Mouse (Mus musculus): ENCODE data around the gene Edem2. TPM values are rescaled to one million over a fixed set of nuclear protein-coding genes. Genes with fewer than 3 reads are reported as not detected.

Gene Edem2
- total and polyA plus RNA-seq, 2 experiments, result 45.8 to 71.6 TPM

GRCm38 (mm10) chr2:155691723-155692493 lies 37.4 kb downstream of the Edem2 start, which contains the start of gene Trpc4ap:
Gene Trpc4ap, minus strand, starts transcription at chr2:155692384.
- WGBS, result under 1% methylated on average over 72 of the region's 72 CpGs

GRCm38 (mm10) chr2:155691336-155691722 lies 37.9 kb downstream of the Edem2 start:
- DNase-seq (ENCODE audit: extremely low read depth, low read depth, low spot score), result no peak
- H3K9ac ChIP-seq (ENCODE audit: low read depth, low read length), result peak overlapping the region; percentile 97
- peak overlapping the region; percentile 88 for H3K27ac ChIP-seq (replicated peaks; ENCODE audit: insufficient read depth, low read depth, low read length)
- H3K36me3 ChIP-seq (ENCODE audit: control insufficient read depth, insufficient read depth, low read length), result peaks cover 1% of the 10 kb centered on the region; the same call in 1 of the 2 replicates
- peak overlapping the region; percentile 95 for H3K4me3 ChIP-seq (ENCODE audit: insufficient read depth, low read depth, low read length)
- peaks cover 29% of the 10 kb centered on the region; the same call in 1 of the 2 replicates for H3K79me2 ChIP-seq (ENCODE audit: control insufficient read depth, insufficient read depth, low read length)
- no peaks in the 10 kb centered on the region for H3K27me3 ChIP-seq (ENCODE audit: control insufficient read depth, insufficient read depth, low read length)
- TF ChIP-seq POLR2A (IDR thresholded peaks at IDR 0.05; ENCODE audit: extremely low read depth, insufficient read depth, low read length), result no peak
- no peak for TF ChIP-seq CTCF (IDR thresholded peaks at IDR 0.05; ENCODE audit: low read depth, low read length)
- WGBS, result 1% methylated on average over 8 of the region's 8 CpGs
- H3K4me1 ChIP-seq (ENCODE audit: control insufficient read depth, insufficient read depth, low read length), result peaks cover 21% of the 10 kb centered on the region

More at GRCm38 (mm10) chr2:155691723-155692493, 37.4 kb downstream of the Edem2 start, which contains the start of gene Trpc4ap:
- peaks cover 26% of the 10 kb centered on the region; the same call in 1 of the 2 replicates for H3K79me2 ChIP-seq (ENCODE audit: control insufficient read depth, insufficient read depth, low read length)
- H3K4me3 ChIP-seq (ENCODE audit: insufficient read depth, low read depth, low read length), result peak within 1 kb of the TSS; percentile 95
- peak within 1 kb of the TSS; percentile 88 for H3K27ac ChIP-seq (replicated peaks; ENCODE audit: insufficient read depth, low read depth, low read length)
- H3K36me3 ChIP-seq (ENCODE audit: control insufficient read depth, insufficient read depth, low read length), result no peaks in the 10 kb centered on the region
- H3K27me3 ChIP-seq (ENCODE audit: control insufficient read depth, insufficient read depth, low read length), result no peaks in the 10 kb centered on the region
- peak within 1 kb of the TSS; percentile 97 for H3K9ac ChIP-seq (ENCODE audit: low read depth, low read length)
- peak; percentile 96 for TF ChIP-seq CTCF (IDR thresholded peaks at IDR 0.05; ENCODE audit: low read depth, low read length)
- TF ChIP-seq POLR2A (IDR thresholded peaks at IDR 0.05; ENCODE audit: extremely low read depth, insufficient read depth, low read length), result peak; percentile 80
- DNase-seq (ENCODE audit: extremely low read depth, low read depth, low spot score), result peak; percentile 79
- peaks cover 20% of the 10 kb centered on the region for H3K4me1 ChIP-seq (ENCODE audit: control insufficient read depth, insufficient read depth, low read length)

- TF ChIP-seq CTCF (IDR thresholded peaks at IDR 0.05; ENCODE audit: low read depth, low read length) (no peak), POLR2A (IDR thresholded peaks at IDR 0.05; ENCODE audit: extremely low read depth, insufficient read depth, low read length) (no peak)
Measured at GRCm38 (mm10) chr2:155689211-155689610, 40.1 kb downstream of the Edem2 start.

DNA sequence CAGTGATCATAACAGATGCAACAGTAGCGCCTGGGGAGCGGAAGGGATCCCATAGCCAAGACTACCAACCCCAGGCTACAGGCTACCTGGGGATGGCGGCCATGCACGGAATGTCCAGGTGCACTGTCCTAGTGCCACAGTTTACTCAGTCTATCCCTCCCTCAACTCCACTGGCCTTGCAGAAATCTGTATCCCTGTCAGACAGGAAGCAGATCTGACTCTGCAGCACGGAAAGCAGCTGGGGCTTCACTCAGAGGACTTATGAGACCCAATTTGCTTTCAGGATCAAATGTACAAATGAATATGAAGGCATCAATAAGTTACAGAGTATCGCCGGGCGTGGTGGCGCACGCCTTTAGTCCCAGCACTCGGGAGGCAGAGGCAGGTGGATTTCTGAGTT lies 41.5 kb downstream of the Edem2 start:
- WGBS, result 92% methylated on average over 11 of the region's 11 CpGs
- H3K27me3 ChIP-seq (ENCODE audit: control insufficient read depth, insufficient read depth, low read length), result no peaks in the 10 kb centered on the region
- no peak overlapping the region for H3K4me3 ChIP-seq (ENCODE audit: insufficient read depth, low read depth, low read length)
- TF ChIP-seq CTCF (IDR thresholded peaks at IDR 0.05; ENCODE audit: low read depth, low read length) (no peak), POLR2A (IDR thresholded peaks at IDR 0.05; ENCODE audit: extremely low read depth, insufficient read depth, low read length) (no peak)
- H3K36me3 ChIP-seq (ENCODE audit: control insufficient read depth, insufficient read depth, low read length), result peaks cover 4% of the 10 kb centered on the region
- H3K4me1 ChIP-seq (ENCODE audit: control insufficient read depth, insufficient read depth, low read length), result peaks cover 20% of the 10 kb centered on the region
- H3K79me2 ChIP-seq (ENCODE audit: control insufficient read depth, insufficient read depth, low read length), result peaks cover 47% of the 10 kb centered on the region
- H3K9ac ChIP-seq (ENCODE audit: low read depth, low read length), result no peak overlapping the region
- no peak for DNase-seq (ENCODE audit: extremely low read depth, low read depth, low spot score)
- H3K27ac ChIP-seq (replicated peaks; ENCODE audit: insufficient read depth, low read depth, low read length), result no peak overlapping the region

More at GRCm38 (mm10) chr2:155689211-155689610, 40.1 kb downstream of the Edem2 start:
- DNase-seq (ENCODE audit: extremely low read depth, low read depth, low spot score), result no peak
- Histone ChIP-seq H3K4me3 (ENCODE audit: insufficient read depth, low read depth, low read length) (no peak overlapping the region), H3K9ac (ENCODE audit: low read depth, low read length) (no peak overlapping the region), H3K27ac (replicated peaks; ENCODE audit: insufficient read depth, low read depth, low read length) (no peak overlapping the region), H3K36me3 (ENCODE audit: control insufficient read depth, insufficient read depth, low read length) (peaks cover 4% of the 10 kb centered on the region), H3K79me2 (ENCODE audit: control insufficient read depth, insufficient read depth, low read length) (peaks cover 39% of the 10 kb centered on the region), H3K27me3 (ENCODE audit: control insufficient read depth, insufficient read depth, low read length) (no peaks in the 10 kb centered on the region), H3K4me1 (ENCODE audit: control insufficient read depth, insufficient read depth, low read length) (peaks cover 17% of the 10 kb centered on the region; the same call in 1 of the 2 replicates)
- 72% methylated on average over 4 of the region's 4 CpGs for WGBS

GRCm38 (mm10) chr2:155686572-155686971 lies 42.7 kb downstream of the Edem2 start:
- Histone ChIP-seq H3K27me3 (ENCODE audit: control insufficient read depth, insufficient read depth, low read length) (no peaks in the 10 kb centered on the region), H3K4me1 (ENCODE audit: control insufficient read depth, insufficient read depth, low read length) (peaks cover 21% of the 10 kb centered on the region), H3K9ac (ENCODE audit: low read depth, low read length) (no peak overlapping the region), H3K4me3 (ENCODE audit: insufficient read depth, low read depth, low read length) (no peak overlapping the region), H3K79me2 (ENCODE audit: control insufficient read depth, insufficient read depth, low read length) (peaks cover 47% of the 10 kb centered on the region), H3K27ac (replicated peaks; ENCODE audit: insufficient read depth, low read depth, low read length) (no peak overlapping the region), H3K36me3 (ENCODE audit: control insufficient read depth, insufficient read depth, low read length) (peaks cover 4% of the 10 kb centered on the region)
- WGBS, result 86% methylated on average over 5 of the region's 5 CpGs
- TF ChIP-seq POLR2A (IDR thresholded peaks at IDR 0.05; ENCODE audit: extremely low read depth, insufficient read depth, low read length) (no peak), CTCF (IDR thresholded peaks at IDR 0.05; ENCODE audit: low read depth, low read length) (no peak)
- DNase-seq (ENCODE audit: extremely low read depth, low read depth, low spot score), result no peak

DNA sequence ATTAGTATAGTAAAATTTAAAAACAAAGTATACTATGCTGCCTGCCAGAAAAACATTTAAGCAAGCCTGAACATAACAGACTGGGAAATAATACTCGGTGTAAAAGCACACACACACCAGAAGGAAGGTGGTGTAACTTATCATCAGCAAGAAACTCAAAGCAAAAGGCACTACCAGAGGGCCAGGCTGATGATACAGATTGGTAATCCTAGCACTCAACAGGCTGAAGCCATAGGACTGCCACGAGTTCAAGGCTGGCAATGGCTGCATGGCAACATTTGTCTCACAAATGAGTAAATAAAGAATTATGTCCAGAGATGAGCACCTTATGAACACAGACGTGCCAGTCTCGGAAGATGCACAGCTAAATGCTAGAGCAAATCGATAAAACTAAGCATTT lies 45.5 kb downstream of the Edem2 start:
- TF ChIP-seq POLR2A (IDR thresholded peaks at IDR 0.05; ENCODE audit: extremely low read depth, insufficient read depth, low read length) (no peak), CTCF (IDR thresholded peaks at IDR 0.05; ENCODE audit: low read depth, low read length) (no peak)
- 90% methylated on average over 5 of the region's 5 CpGs for whole genome bisulfite sequencing
- H3K27me3 ChIP-seq (ENCODE audit: control insufficient read depth, insufficient read depth, low read length), result no peaks in the 10 kb centered on the region
- no peak overlapping the region for H3K9ac ChIP-seq (ENCODE audit: low read depth, low read length)
- no peak overlapping the region for H3K27ac ChIP-seq (replicated peaks; ENCODE audit: insufficient read depth, low read depth, low read length)
- no peak overlapping the region for H3K4me3 ChIP-seq (ENCODE audit: insufficient read depth, low read depth, low read length)
- H3K4me1 ChIP-seq (ENCODE audit: control insufficient read depth, insufficient read depth, low read length), result peaks cover 16% of the 10 kb centered on the region
- peaks cover 4% of the 10 kb centered on the region for H3K36me3 ChIP-seq (ENCODE audit: control insufficient read depth, insufficient read depth, low read length)
- H3K79me2 ChIP-seq (ENCODE audit: control insufficient read depth, insufficient read depth, low read length), result peaks cover 50% of the 10 kb centered on the region
- DNase-seq (ENCODE audit: extremely low read depth, low read depth, low spot score), result no peak

Measured in liver, adult 2 months (tissue).